Mouse (Mus musculus) embryonic facial prominence, embryonic 15.5 days (tissue): ENCODE results near the gene Fem1a. TPM values are rescaled to one million over a fixed set of nuclear protein-coding genes. Genes with fewer than 3 reads are reported as not detected.

Source experiments
- ATAC-seq: fragments of 200-750 bp; cut with Nextera tagmentation; 2 replicates; pipeline ENCODE4 v1.8.0; 2017; ENCODE audit warnings: low read depth, moderate TSS enrichment; ENCODE audit not compliant: insufficient number of reproducible peaks, low FRiP score, low TSS enrichment
- H3K27ac ChIP-seq: fragments of 300-500 bp; sonication (generic); replicated peaks from 2 replicates; pipeline ENCODE4 v1.5.1; 2015; ENCODE audit warnings: mild to moderate bottlenecking, inconsistent platforms
- H3K27me3 ChIP-seq: fragments of 300-500 bp; sonication (generic); 2 replicates; pipeline ENCODE4 v1.6.1; 2015; ENCODE audit warnings: inconsistent platforms
- H3K36me3 ChIP-seq: fragments of 300-500 bp; sonication (generic); 2 replicates; pipeline ENCODE4 v1.6.1; 2015; ENCODE audit warnings: mild to moderate bottlenecking, inconsistent platforms
- H3K4me1 ChIP-seq: fragments of 300-500 bp; sonication (generic); 2 replicates; pipeline ENCODE4 v1.6.1; 2015; ENCODE audit warnings: inconsistent platforms
- H3K4me2 ChIP-seq: fragments of 300-500 bp; sonication (generic); replicated peaks from 2 replicates; pipeline ENCODE4 v1.6.1; 2015; ENCODE audit warnings: mild to moderate bottlenecking, inconsistent platforms
- H3K4me3 ChIP-seq: fragments of 300-500 bp; sonication (generic); replicated peaks from 2 replicates; pipeline ENCODE4 v1.5.1; 2015; ENCODE audit warnings: mild to moderate bottlenecking, inconsistent platforms
- H3K9ac ChIP-seq: fragments of 300-500 bp; sonication (generic); 2 replicates; pipeline ENCODE4 v1.6.1; 2015; ENCODE audit warnings: inconsistent platforms
- H3K9me3 ChIP-seq: fragments of 300-500 bp; sonication (generic); replicated peaks from 2 replicates; pipeline ENCODE4 v1.6.1; 2016; ENCODE audit warnings: inconsistent platforms
- WGBS: fragments of 180-500 bp; shearing (Covaris S2); methylation state at CpG from one replicate; pipeline ENCODE4 v1.1.7; 2015; 5-methylcytosine and 5-hydroxymethylcytosine counted together
- polyA plus RNA-seq: library from polyadenylated mRNA; unstranded; fragments of >200 nt; fragmentation: Nextera tagmentation; extraction: Ambion mirVana; gene quantifications from 2 replicates; pipeline ENCODE4 v1.2.1, GENCODE M21; 2015

Gene Fem1a
- polyA plus RNA-seq, 1 experiment from 2014 or later, result 15.0 TPM

- peaks cover 29% of the 10 kb centered on the region for H3K36me3 ChIP-seq
- H3K4me2 ChIP-seq, result peak overlapping the region; percentile 66
- no peaks in the 10 kb centered on the region for H3K27me3 ChIP-seq
- no peak overlapping the region; the same call in 1 of the 2 replicates for H3K9ac ChIP-seq
- WGBS, result 16% methylated on average over 12 of the region's 12 CpGs
- peak; percentile 82 for ATAC-seq
- H3K4me3 ChIP-seq, result peak overlapping the region; percentile 43
- peak overlapping the region; percentile 90 for H3K27ac ChIP-seq
- no peaks in the 10 kb centered on the region for H3K9me3 ChIP-seq
- peaks cover 28% of the 10 kb centered on the region; the same call in 1 of the 2 replicates for H3K4me1 ChIP-seq
Observed at GRCm38 (mm10) chr17:56269153-56269630, 12.6 kb downstream of the Fem1a start.

DNA sequence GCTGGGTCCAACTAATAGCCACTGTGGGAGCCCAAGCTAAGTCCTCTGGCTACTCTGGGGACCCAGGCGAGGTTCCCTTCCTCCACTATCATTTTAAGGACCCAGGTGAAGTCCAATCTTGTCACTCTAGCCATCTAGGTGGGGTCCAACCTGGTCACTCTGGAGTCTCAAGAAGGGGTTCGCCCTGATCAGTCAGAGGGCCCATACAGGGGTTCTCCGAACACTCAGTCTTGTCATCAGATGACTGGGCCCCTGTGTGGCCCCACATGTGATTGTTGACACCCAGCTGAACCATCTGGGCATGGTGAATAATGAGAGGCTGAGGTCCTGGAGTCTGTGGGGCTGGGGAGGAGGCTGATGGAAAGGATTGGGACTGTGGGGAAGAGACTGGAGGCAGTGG, 13.1 kb downstream of the Fem1a start:
- 0 out of 2 replicates have a peak, but pooled peaks have one; percentile 0 for ATAC-seq
- Histone ChIP-seq H3K27ac (peak overlapping the region; percentile 90; the same call in 1 of the 2 replicates), H3K4me2 (peak overlapping the region; percentile 66), H3K9me3 (no peaks in the 10 kb centered on the region), H3K36me3 (peaks cover 29% of the 10 kb centered on the region), H3K9ac (no peak overlapping the region), H3K4me1 (peaks cover 31% of the 10 kb centered on the region; the same call in 1 of the 2 replicates), H3K27me3 (no peaks in the 10 kb centered on the region), H3K4me3 (peak overlapping the region; percentile 43)
- WGBS, result 73% methylated on average over 3 of the region's 3 CpGs

- peaks cover 30% of the 10 kb centered on the region for H3K4me1 ChIP-seq
- 73% methylated on average over 12 of the region's 12 CpGs for WGBS
- no peak overlapping the region for H3K27ac ChIP-seq
- no peak for ATAC-seq
- H3K4me3 ChIP-seq, result no peak overlapping the region
- H3K4me2 ChIP-seq, result no peak overlapping the region
- H3K27me3 ChIP-seq, result no peaks in the 10 kb centered on the region
- peaks cover 27% of the 10 kb centered on the region for H3K36me3 ChIP-seq
- H3K9me3 ChIP-seq, result no peaks in the 10 kb centered on the region
- no peak overlapping the region for H3K9ac ChIP-seq
Observed at GRCm38 (mm10) chr17:56271609-56272253, 15.1 kb downstream of the Fem1a start.

- H3K9me3 ChIP-seq, result no peaks in the 10 kb centered on the region
- H3K27ac ChIP-seq, result no peak overlapping the region
- H3K36me3 ChIP-seq, result peaks cover 27% of the 10 kb centered on the region
- H3K4me2 ChIP-seq, result no peak overlapping the region
- 72% methylated on average over 3 of the region's 3 CpGs for WGBS
- no peak for ATAC-seq
- H3K27me3 ChIP-seq, result no peaks in the 10 kb centered on the region
- no peak overlapping the region for H3K9ac ChIP-seq
- H3K4me1 ChIP-seq, result peaks cover 38% of the 10 kb centered on the region
- no peak overlapping the region for H3K4me3 ChIP-seq
Observed at GRCm38 (mm10) chr17:56272644-56273043, 16.0 kb downstream of the Fem1a start.

DNA sequence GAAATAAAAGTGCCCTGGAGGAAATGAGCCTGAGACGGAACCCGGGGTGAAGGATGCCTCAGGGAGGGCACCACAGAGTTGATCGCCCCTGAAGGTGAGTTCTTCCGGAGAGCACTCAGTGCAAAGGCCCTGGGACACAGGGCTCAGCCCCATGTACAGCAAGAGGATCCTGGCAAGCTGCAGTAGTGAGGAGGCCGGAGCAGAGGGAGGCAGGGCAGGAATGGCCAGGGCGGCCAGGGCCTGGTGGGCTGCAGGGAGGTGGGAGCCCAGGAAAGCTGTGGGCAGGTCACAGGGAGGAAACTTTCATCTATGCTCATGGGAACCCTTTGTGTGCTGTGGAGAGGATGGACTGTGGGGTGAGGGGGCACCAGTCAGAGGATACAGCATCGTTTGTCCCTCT, 16.9 kb downstream of the Fem1a start:
- no peak overlapping the region for H3K4me2 ChIP-seq
- no peak for ATAC-seq
- no peak overlapping the region for H3K9ac ChIP-seq
- no peak overlapping the region for H3K27ac ChIP-seq
- H3K4me1 ChIP-seq, result peaks cover 42% of the 10 kb centered on the region
- peaks cover 29% of the 10 kb centered on the region for H3K36me3 ChIP-seq
- no peak overlapping the region for H3K4me3 ChIP-seq
- 80% methylated on average over 7 of the region's 7 CpGs for WGBS
- no peaks in the 10 kb centered on the region for H3K9me3 ChIP-seq
- H3K27me3 ChIP-seq, result no peaks in the 10 kb centered on the region

GRCm38 (mm10) chr17:56273986-56274385, 17.4 kb downstream of the Fem1a start:
- H3K27me3 ChIP-seq, result no peaks in the 10 kb centered on the region
- WGBS, result 86% methylated on average over 5 of the region's 5 CpGs
- peaks cover 33% of the 10 kb centered on the region for H3K36me3 ChIP-seq
- ATAC-seq, result no peak
- H3K4me1 ChIP-seq, result peaks cover 39% of the 10 kb centered on the region
- H3K9me3 ChIP-seq, result no peaks in the 10 kb centered on the region
- H3K27ac ChIP-seq, result no peak overlapping the region
- H3K4me2 ChIP-seq, result no peak overlapping the region
- no peak overlapping the region for H3K9ac ChIP-seq
- H3K4me3 ChIP-seq, result no peak overlapping the region

GRCm38 (mm10) chr17:56275842-56276480, 19.4 kb downstream of the Fem1a start:
- peak overlapping the region; percentile 56 for H3K4me2 ChIP-seq
- no peak for ATAC-seq
- whole genome bisulfite sequencing, result 22% methylated on average over 5 of the region's 5 CpGs
- H3K27ac ChIP-seq, result peak overlapping the region; percentile 86
- H3K27me3 ChIP-seq, result no peaks in the 10 kb centered on the region
- H3K9me3 ChIP-seq, result no peaks in the 10 kb centered on the region
- H3K9ac ChIP-seq, result peak overlapping the region; percentile 50
- peaks cover 43% of the 10 kb centered on the region for H3K4me1 ChIP-seq
- H3K4me3 ChIP-seq, result peak overlapping the region; percentile 53
- H3K36me3 ChIP-seq, result peaks cover 37% of the 10 kb centered on the region

GRCm38 (mm10) chr17:56276643-56277566, 20.3 kb downstream of the Fem1a start, which contains the start of gene Ticam1:
TSS of gene Ticam1 (minus strand) at chr17:56276786.
- Histone ChIP-seq H3K27me3 (no peaks in the 10 kb centered on the region), H3K4me3 (peak within 1 kb of the TSS; percentile 53), H3K27ac (peak within 1 kb of the TSS; percentile 86), H3K9me3 (no peaks in the 10 kb centered on the region), H3K9ac (peak within 1 kb of the TSS; percentile 50), H3K4me1 (peaks cover 50% of the 10 kb centered on the region), H3K36me3 (peaks cover 37% of the 10 kb centered on the region), H3K4me2 (peak within 1 kb of the TSS; percentile 56)
- peak; percentile 92 for ATAC-seq
- 3% methylated on average over 21 of the region's 21 CpGs for WGBS

DNA sequence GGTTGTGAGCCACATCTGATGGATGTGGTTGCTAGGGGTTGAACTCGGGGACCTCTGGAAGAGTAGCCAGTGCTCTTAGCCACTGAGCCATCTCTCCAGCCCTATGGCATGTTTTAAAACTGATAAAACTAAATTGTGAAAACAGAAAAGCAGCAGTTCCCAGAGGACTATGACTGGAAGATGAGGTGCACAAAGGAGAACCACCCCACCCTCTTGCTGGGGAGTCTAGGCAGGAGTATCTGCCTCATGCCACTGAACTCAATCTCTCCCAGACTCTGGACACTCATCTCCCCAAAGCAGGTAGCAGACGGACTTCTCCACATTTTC, 20.9 kb downstream of the Fem1a start:
- no peaks in the 10 kb centered on the region for H3K27me3 ChIP-seq
- H3K9ac ChIP-seq, result no peak overlapping the region
- peak overlapping the region; percentile 86 for H3K27ac ChIP-seq
- WGBS, result 38% methylated on average over 2 of the region's 2 CpGs
- H3K36me3 ChIP-seq, result peaks cover 33% of the 10 kb centered on the region
- peaks cover 50% of the 10 kb centered on the region for H3K4me1 ChIP-seq
- no peaks in the 10 kb centered on the region for H3K9me3 ChIP-seq
- peak overlapping the region; percentile 56 for H3K4me2 ChIP-seq
- 0 out of 2 replicates have a peak overlapping the region, but pooled peaks have one; percentile 53 for H3K4me3 ChIP-seq
- no peak for ATAC-seq

GRCm38 (mm10) chr17:56278340-56278739, 21.7 kb downstream of the Fem1a start:
- no peak overlapping the region for H3K4me3 ChIP-seq
- H3K27me3 ChIP-seq, result no peaks in the 10 kb centered on the region
- no peaks in the 10 kb centered on the region for H3K9me3 ChIP-seq
- WGBS, result 90% methylated on average over 5 of the region's 5 CpGs
- no peak overlapping the region for H3K4me2 ChIP-seq
- H3K36me3 ChIP-seq, result peaks cover 39% of the 10 kb centered on the region
- H3K9ac ChIP-seq, result no peak overlapping the region
- H3K27ac ChIP-seq, result peak overlapping the region; percentile 86; the same call in 1 of the 2 replicates
- H3K4me1 ChIP-seq, result peaks cover 45% of the 10 kb centered on the region
- ATAC-seq, result no peak
